ENCODE assay signal across 8 mouse cellular contexts in genomic region chr19:7441493-7441892, GRCm38 (mm10). TPM values are rescaled to one million over a fixed set of nuclear protein-coding genes. Genes with fewer than 3 reads are reported as not detected.
DNase-seq lines count a peak whose midpoint lies in the region; ATAC-seq and TF ChIP-seq lines count a peak whose summit lies in the region.

No protein-coding gene starts in this region.

- H3K27me3 ChIP-seq in limb, embryonic 15.5 days, result no peaks in the 10 kb centered on the region
- H3K27me3 ChIP-seq in neural tube, embryonic 12.5 days (replicated peaks), result no peaks in the 10 kb centered on the region

- no peaks in the 10 kb centered on the region for H3K9me3 ChIP-seq in limb, embryonic 15.5 days
- no peaks in the 10 kb centered on the region for H3K9me3 ChIP-seq in neural tube, embryonic 12.5 days

- peak; percentile 52; the same call in 1 of the 2 replicates for TF ChIP-seq CTCF in cortical plate, adult 2 months (IDR thresholded peaks at IDR 0.05; ENCODE audit: extremely low read depth, insufficient read depth, low read length)

- ATAC-seq in limb, embryonic 15.5 days (ENCODE audit: insufficient number of reproducible peaks, low FRiP score, low TSS enrichment, low read depth), result no peak
- no peak for ATAC-seq in neural tube, embryonic 12.5 days (ENCODE audit: low FRiP score, low read depth)

- no peak for TF ChIP-seq POLR2A in cortical plate, adult 2 months (IDR thresholded peaks at IDR 0.05; ENCODE audit: extremely low read depth, insufficient read depth, low read length)

- no peak overlapping the region for H3K27ac ChIP-seq in cortical plate, adult 2 months (ENCODE audit: insufficient read depth, low read length)
- H3K27ac ChIP-seq in limb, embryonic 15.5 days, result no peak overlapping the region
- 0 out of 2 replicates have a peak overlapping the region, but pooled peaks have one; percentile 23 for H3K27ac ChIP-seq in neural tube, embryonic 12.5 days

- DNase-seq in layer of hippocampus, adult 11-12 months (ENCODE audit: low spot score), result peak; percentile 65
- no peak for DNase-seq in layer of hippocampus, postnatal 36 days
- DNase-seq in MN1 (ENCODE audit: low spot score), result peak; percentile 38
- DNase-seq in heart, postnatal 36 days, result peak; percentile 58 to 67
- DNase-seq in thymus, postnatal 4 days, result peak; percentile 77

- 50% methylated on average over 14 of the region's 14 CpGs for WGBS in limb, embryonic 15.5 days
- 54% methylated on average over 14 of the region's 14 CpGs for WGBS in neural tube, embryonic 12.5 days

- peaks cover 2% of the 10 kb centered on the region; the same call in 1 of the 2 replicates for H3K4me1 ChIP-seq in cortical plate, adult 2 months (ENCODE audit: control insufficient read depth, insufficient read depth, low read length)
- H3K4me1 ChIP-seq in limb, embryonic 15.5 days, result peaks cover 5% of the 10 kb centered on the region; the same call in 1 of the 2 replicates
- H3K4me1 ChIP-seq in neural tube, embryonic 12.5 days, result peaks cover 3% of the 10 kb centered on the region; the same call in 1 of the 2 replicates

- H3K36me3 ChIP-seq in limb, embryonic 15.5 days, result peaks cover 6% of the 10 kb centered on the region; the same call in 1 of the 2 replicates
- H3K36me3 ChIP-seq in neural tube, embryonic 12.5 days, result peaks cover 10% of the 10 kb centered on the region; the same call in 1 of the 2 replicates

- H3K4me2 ChIP-seq in limb, embryonic 15.5 days, result peak overlapping the region; percentile 6; the same call in 1 of the 2 replicates
- H3K4me2 ChIP-seq in neural tube, embryonic 12.5 days (replicated peaks), result no peak overlapping the region

- no peak overlapping the region for H3K4me3 ChIP-seq in cortical plate, adult 2 months (ENCODE audit: insufficient read depth, low read length)
- 0 out of 2 replicates have a peak overlapping the region, but pooled peaks have one; percentile 5 for H3K4me3 ChIP-seq in limb, embryonic 15.5 days
- H3K4me3 ChIP-seq in neural tube, embryonic 12.5 days, result no peak overlapping the region

- intact Hi-C loops in heart, postnatal 36 days (cut with DNase I), result loop anchor here (2.0 to 5.0 kb wide), 4 partner anchors 41 to 176 kb away; partner anchors contain the start of gene Rtn3

- no peak overlapping the region for H3K9ac ChIP-seq in limb, embryonic 15.5 days
- H3K9ac ChIP-seq in neural tube, embryonic 12.5 days, result no peak overlapping the region

RNA-seq across cellular contexts. Expression of gene 2700081O15Rik, which starts 24.1 kb away (rescaled TPM):
- 10 to 100 TPM; 46.9 to 54.4 TPM for total RNA-seq in layer of hippocampus, postnatal 36 days (2021)
- 26.7 and 32.9 TPM in 2 replicates for polyA plus RNA-seq in cortical plate, adult 2 months (2012; rRNA removed)
- 10 to 100 TPM; 15.3 to 17.7 TPM for total RNA-seq in heart, postnatal 36 days (2021)
- 6.4 and 7.8 TPM in 2 replicates for polyA plus RNA-seq in limb, embryonic 15.5 days (2015; fragmentation: Nextera tagmentation; extraction: Ambion mirVana)
- 21.6 and 22.7 TPM in 2 replicates for polyA plus RNA-seq in neural tube, embryonic 12.5 days (2016; fragmentation: Nextera tagmentation; extraction: Ambion mirVana)

RNA-seq across cellular contexts. Expression of gene Rtn3, which starts 41.6 kb away (rescaled TPM):
- 100 to 1,000 TPM; 737 to 795 TPM for total RNA-seq in layer of hippocampus, postnatal 36 days (2021)
- 810 and 857 TPM in 2 replicates for polyA plus RNA-seq in cortical plate, adult 2 months (2012; rRNA removed)
- 10 to 100 TPM; 75.7 to 76.9 TPM for total RNA-seq in heart, postnatal 36 days (2021)
- polyA plus RNA-seq in limb, embryonic 15.5 days (2015; fragmentation: Nextera tagmentation; extraction: Ambion mirVana), result 122 and 129 TPM in 2 replicates
- polyA plus RNA-seq in neural tube, embryonic 12.5 days (2016; fragmentation: Nextera tagmentation; extraction: Ambion mirVana), result 390 and 430 TPM in 2 replicates

RNA-seq across cellular contexts. Expression of gene Atl3, which starts 52.3 kb away (rescaled TPM):
- 10 to 100 TPM; 21.1 to 23.3 TPM for total RNA-seq in layer of hippocampus, postnatal 36 days (2021)
- 17.2 and 19.4 TPM in 2 replicates for polyA plus RNA-seq in cortical plate, adult 2 months (2012; rRNA removed)
- total RNA-seq in heart, postnatal 36 days (2021), result 10 to 100 TPM; 17.2 to 20.1 TPM
- 14.3 and 16.6 TPM in 2 replicates for polyA plus RNA-seq in limb, embryonic 15.5 days (2015; fragmentation: Nextera tagmentation; extraction: Ambion mirVana)
- 7.3 and 8.3 TPM in 2 replicates for polyA plus RNA-seq in neural tube, embryonic 12.5 days (2016; fragmentation: Nextera tagmentation; extraction: Ambion mirVana)

RNA-seq across cellular contexts. Expression of gene Spindoc, which starts 58.7 kb away (rescaled TPM):
- 10 to 100 TPM; 31.8 to 36.9 TPM for total RNA-seq in layer of hippocampus, postnatal 36 days (2021)
- polyA plus RNA-seq in cortical plate, adult 2 months (2012; rRNA removed), result 22.6 and 22.8 TPM in 2 replicates
- 10 to 100 TPM; 13.1 to 13.4 TPM for total RNA-seq in heart, postnatal 36 days (2021)
- polyA plus RNA-seq in limb, embryonic 15.5 days (2015; fragmentation: Nextera tagmentation; extraction: Ambion mirVana), result 24.8 and 26.0 TPM in 2 replicates
- 42.8 and 46.6 TPM in 2 replicates for polyA plus RNA-seq in neural tube, embryonic 12.5 days (2016; fragmentation: Nextera tagmentation; extraction: Ambion mirVana)

Comparison
In these comparisons a context has a peak if more than half of its experiments do, and no peak if none do; other contexts are left out.
1. DNase-seq: peak in layer of hippocampus, adult 11-12 months (single experiment), MN1 (single experiment), heart, postnatal 36 days (2 of 2) and thymus, postnatal 4 days (single experiment); none in layer of hippocampus, postnatal 36 days (0 of 2).